Mouse (Mus musculus) left cerebral cortex, postnatal 14 days (tissue): ENCODE results near the gene Ptpn1. TPM values are rescaled to one million over a fixed set of nuclear protein-coding genes. Genes with fewer than 3 reads are reported as not detected.

Source experiments
- DNase-seq, 2 experiments: peaks; one replicate each; pipeline ENCODE4 v3.0.0; 2021 to 2022; ENCODE audit warnings: low spot score in 2 of 2, mixed read lengths in 1 of 2
- intact Hi-C: fragments of 180-260 bp; cut with DNase I; formaldehyde crosslinking; loops from one replicate; pipeline ENCODE4 v1.15.1; 2025
- total RNA-seq, 2 experiments: library from RNA; stranded (reverse); gene quantifications; 2 replicates each; pipeline ENCODE4 v1.2.3; 2021

The Ptpn1 gene
- total RNA-seq, 2 experiments from 2014 or later, result 62.3 to 66.7 TPM

DNA sequence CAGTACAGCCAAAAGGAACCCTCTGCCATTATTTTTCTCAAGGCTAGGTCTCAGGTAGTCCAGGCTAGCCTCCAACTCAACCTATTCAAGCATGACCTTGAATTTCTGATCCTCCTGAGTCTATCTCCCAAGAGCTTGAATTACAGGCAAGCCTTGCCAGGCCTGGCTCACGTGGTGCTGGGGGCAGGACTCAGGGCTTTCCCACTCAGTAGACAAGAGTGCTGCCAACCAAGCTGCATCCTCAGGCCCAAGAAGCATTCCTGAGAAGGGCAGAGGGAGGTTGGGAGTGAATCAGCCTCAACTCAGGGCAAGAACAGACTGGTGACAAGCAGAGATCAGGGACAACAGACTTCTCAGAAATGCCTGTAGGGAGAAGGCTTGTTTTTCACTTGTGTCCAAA lies 12.8 kb upstream of the Ptpn1 start:
- no peak for DNase-seq
- intact Hi-C loops, result no loop called here

- intact Hi-C loops, result loop anchor here (10.0 kb wide), 1 partner anchor 165 kb away; the partner anchor contains the start of gene Pard6b
- no peak for DNase-seq
Observed at GRCm38 (mm10) chr2:167920041-167920440, 11.8 kb upstream of the Ptpn1 start.

- intact Hi-C loops, result loop anchor here (10.0 kb wide), 1 partner anchor 164 kb away; the partner anchor contains the start of gene Pard6b
- DNase-seq, result no peak
Observed at GRCm38 (mm10) chr2:167920960-167921495, 10.8 kb upstream of the Ptpn1 start.

DNA sequence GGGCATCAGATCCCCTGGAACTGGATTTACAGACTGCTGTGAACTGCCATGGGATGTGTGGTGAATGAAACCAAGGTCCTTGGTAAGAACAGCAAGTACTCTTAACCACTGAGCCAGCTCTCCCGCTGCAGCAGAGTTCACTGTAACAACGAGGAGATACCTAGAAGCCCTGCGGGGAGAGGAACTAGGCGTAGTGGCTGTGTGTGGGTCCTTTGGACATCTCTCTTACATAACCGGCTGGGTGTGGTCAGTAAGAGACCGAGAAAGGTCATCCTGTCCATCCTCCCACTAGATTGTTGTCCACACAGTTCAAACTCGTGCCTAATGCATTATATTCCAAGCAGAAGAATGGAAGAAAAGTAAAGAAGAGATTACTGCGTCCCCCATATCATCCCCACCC lies 10.0 kb upstream of the Ptpn1 start:
- DNase-seq, result no peak
- intact Hi-C loops, result loop anchor here (10.0 kb wide), 1 partner anchor 163 kb away; the partner anchor contains the start of gene Pard6b

- intact Hi-C loops, result loop anchor here (10.0 kb wide), 1 partner anchor 161 kb away; the partner anchor contains the start of gene Pard6b
- DNase-seq, result no peak
Observed at GRCm38 (mm10) chr2:167924011-167924410, 7.8 kb upstream of the Ptpn1 start.

GRCm38 (mm10) chr2:167924803-167925604 lies 6.9 kb upstream of the Ptpn1 start:
- intact Hi-C loops, result loop anchor here (10.0 kb wide), 1 partner anchor 160 kb away; the partner anchor contains the start of gene Pard6b
- peak; percentile 82 to 85 for DNase-seq

DNA sequence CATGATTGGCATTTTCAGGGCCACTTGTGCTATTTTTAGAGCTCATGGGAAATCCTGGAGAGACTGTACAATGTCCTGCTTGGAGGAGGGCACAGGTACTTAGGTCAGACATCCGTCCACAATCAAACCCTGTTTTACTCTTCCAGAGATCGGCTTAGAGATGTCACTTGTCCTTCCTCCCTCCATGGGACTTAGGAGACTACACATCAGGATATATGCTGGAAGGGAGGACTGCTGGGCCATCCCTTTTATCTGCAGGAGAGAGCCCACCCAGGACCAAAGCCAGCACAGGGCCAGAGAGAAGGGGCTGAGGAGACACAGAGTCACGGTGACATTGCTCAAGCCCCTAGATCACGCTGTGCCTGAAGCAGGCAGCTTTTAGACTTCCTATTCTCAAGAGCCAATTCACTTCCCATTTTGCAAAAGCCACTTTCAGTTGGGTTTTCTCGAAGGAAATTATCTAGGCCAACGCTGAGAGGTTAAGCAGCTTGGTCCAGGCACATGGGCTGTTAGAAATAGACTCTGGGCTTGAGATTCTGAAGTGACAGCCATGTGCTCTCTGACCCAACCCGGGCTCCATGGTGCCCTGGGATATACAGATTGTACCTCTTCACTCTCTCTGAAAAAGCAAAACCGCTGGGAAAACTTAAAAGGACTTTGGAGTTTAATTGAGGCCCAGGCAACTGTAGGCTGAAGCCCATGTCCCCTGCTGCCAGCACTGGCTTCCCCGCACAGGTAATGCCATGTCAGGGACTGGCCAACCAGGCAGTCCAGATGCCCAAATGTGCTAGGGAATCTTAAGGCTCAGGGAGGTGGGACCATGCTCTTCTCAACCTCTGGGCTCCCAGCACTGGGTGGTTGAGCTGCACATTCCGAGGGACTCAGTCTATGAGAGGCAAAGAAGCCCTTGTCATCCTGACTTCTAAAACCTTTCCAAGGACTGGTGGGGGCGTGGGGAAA lies 5.7 kb upstream of the Ptpn1 start:
- DNase-seq, result no peak
- intact Hi-C loops, result loop anchor here (10.0 kb wide), 1 partner anchor 159 kb away; the partner anchor contains the start of gene Pard6b

DNA sequence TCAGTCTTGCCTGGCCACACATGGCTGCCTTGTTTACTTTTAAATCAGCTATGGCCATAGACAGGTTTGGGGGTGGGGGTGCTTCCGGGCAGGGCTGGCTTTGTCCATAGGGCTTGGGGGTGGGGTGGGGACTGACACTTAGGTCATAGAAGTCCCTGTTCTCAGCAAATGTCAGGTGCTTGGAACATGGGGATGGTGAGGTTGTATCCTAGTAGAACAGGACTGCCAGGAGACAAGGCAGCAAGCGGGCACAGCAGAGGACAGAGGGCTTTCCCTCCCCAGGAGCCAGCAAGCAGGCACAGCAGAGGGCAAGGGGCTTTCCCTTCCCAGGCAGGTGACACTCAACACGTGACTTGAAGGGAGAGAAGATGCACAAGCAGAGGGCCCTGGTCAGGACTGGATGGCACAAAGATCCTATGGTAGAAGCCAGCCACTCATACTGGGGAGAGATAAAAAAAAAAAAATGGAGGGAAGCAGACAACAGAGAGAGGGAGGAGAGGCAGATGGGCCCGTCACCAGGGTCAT lies 3.8 kb upstream of the Ptpn1 start:
- DNase-seq, result no peak
- intact Hi-C loops, result loop anchor here (10.0 kb wide), 1 partner anchor 157 kb away; the partner anchor contains the start of gene Pard6b

GRCm38 (mm10) chr2:167928972-167929371 lies 2.9 kb upstream of the Ptpn1 start:
- intact Hi-C loops, result loop anchor here (10.0 kb wide), 1 partner anchor 156 kb away; the partner anchor contains the start of gene Pard6b
- DNase-seq, result no peak

- no peak for DNase-seq
- intact Hi-C loops, result no loop called here
Observed at GRCm38 (mm10) chr2:167930975-167931374, 882 bp upstream of the Ptpn1 start.

GRCm38 (mm10) chr2:167932727-167933231 lies 922 bp downstream of the Ptpn1 start:
- intact Hi-C loops, result no loop called here
- no peak for DNase-seq

GRCm38 (mm10) chr2:167933397-167933796 lies 1.5 kb downstream of the Ptpn1 start:
- peak in 1 of 2 experiments; percentile 50 for DNase-seq
- intact Hi-C loops, result no loop called here

DNA sequence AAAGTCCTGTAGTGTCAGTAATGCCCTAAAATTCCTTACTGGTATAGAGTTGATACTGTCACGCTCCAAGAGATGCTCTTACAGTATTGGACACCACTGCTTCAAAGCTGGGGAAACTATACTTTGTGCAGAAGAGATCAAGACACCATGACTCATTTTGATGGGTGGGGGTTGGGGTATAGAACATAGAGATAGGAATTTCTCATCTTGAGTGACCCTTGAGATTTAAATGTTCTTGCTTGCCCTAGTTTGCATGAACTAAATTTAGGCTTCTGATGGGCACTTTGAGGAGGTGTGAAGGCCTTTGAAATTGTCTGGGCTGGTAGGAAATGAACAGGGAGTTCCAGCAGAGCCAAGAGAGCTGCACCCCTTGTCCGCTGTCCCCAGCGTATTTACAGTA lies 4.1 kb downstream of the Ptpn1 start:
- DNase-seq, result no peak
- intact Hi-C loops, result no loop called here

DNA sequence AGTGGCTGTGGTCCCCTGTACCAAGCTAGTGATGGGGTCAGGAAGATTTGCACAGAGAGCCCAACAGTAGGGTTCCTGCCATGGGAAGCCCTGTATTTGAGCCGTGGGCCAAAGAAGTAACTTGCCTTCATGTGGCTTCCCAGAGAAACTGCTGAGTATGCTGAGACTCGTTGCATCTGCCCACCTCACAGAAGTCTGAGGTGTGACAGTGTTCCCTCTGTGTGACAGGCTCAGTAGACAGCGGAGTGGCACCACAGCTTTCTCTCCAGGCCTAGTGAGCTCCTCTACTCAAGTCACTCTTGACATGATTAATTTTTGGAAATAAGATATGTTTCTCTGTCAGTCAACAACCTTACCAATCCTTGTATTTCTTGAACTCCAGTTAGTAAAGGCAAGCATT lies 6.9 kb downstream of the Ptpn1 start:
- intact Hi-C loops, result no loop called here
- DNase-seq, result no peak

GRCm38 (mm10) chr2:167939204-167939603 lies 7.3 kb downstream of the Ptpn1 start:
- intact Hi-C loops, result no loop called here
- DNase-seq, result no peak

DNA sequence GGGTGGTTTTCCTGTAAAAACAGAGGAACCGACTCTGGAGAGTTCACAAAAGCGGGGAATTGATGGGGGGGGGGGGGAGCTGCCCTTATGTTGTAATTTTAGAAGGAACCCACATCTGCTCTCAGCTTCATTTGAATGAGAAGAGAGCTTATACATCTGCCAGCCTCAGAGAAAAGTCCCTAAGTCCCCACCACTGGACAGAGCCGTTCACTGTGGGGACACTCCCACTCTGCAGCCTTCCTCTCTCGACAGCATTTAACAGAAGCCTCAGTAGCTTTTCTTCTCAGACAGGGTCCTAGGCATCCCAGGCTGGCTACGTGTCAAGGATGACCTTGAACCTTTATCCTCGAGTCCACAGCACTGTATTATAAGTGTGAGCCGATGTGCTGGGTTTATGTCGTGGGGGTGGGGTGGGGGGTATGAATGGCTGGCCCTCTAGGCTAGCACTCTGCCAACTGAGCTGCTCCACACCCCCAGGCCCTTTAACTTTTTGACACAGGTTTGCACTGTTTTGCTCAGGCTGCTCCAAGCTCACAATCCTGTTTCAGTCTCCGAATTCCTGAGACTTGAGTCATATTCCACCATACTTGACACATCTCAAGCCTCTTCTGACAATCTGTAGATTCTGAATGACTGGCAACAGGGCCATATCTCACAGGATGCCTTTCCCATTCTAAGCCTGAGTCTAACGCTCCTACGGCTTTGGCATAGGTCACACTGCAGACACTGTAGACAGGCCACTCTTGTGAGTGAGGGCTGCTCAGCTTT lies 8.0 kb downstream of the Ptpn1 start:
- intact Hi-C loops, result no loop called here
- no peak for DNase-seq

GRCm38 (mm10) chr2:167940636-167941035 lies 8.8 kb downstream of the Ptpn1 start:
- intact Hi-C loops, result no loop called here

DNA sequence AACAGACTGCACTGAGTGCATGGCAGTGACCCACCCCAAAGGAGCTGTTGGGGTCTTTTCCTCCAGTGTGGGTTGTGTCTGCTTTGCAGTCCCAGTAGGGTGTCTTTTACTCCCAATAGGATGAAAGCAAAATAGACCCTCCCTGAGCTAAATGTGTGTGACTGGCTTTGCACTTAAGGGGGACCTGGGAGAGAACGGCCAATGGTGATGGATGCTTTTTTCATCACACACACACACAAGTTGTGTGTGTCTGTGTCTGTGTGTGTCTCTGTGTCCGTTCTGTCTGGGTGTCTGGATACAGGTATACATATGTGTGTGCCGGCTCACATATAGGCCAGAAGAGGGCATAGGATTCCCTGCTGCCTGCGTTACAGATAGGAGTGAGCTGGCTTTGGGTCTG lies 9.5 kb downstream of the Ptpn1 start:
- DNase-seq, result no peak
- intact Hi-C loops, result no loop called here

More at GRCm38 (mm10) chr2:167940636-167941035, 8.8 kb downstream of the Ptpn1 start:
- no peak for DNase-seq
